Mouse (Mus musculus): ENCODE measurements around the gene Zfp114.

Gene Zfp114

DNA sequence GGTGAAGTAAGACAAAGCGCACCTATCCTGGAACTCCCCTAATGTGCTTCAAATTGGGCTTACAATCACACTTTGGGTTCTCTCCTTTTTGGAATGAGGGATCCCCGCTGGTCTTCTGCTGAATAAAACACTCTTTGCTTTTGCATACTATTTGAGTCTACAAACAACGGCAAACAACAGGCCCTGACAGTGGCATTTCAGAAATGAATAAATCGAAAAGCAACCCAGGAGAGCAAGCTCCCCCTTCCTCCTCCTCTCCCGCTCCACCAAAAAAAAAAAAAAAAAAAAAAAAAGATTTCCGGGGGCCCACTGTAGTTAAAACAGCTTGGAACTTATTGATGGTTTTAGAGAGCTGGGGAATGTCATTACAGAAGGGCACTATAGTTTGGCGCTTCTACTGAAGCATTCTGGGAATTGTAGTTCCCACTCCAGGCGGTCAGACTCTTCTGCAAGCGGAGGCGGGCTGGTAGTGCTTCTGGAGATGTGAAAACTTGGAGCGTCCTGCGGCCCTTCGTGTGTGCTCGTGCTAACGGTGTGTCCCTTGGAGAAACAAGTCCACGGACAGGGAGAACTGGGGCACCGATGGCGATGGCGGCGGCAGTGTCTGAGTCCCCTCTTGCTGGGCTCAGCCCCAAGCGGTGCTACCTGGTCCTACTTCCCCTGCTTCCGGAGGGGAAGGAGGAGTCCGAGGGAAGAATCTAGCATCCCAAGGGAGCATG, at the start of gene Zfp114:
Zfp114 (plus strand) TSS at position 443 of the 719 bp plus-strand sequence.
- peak; percentile 88 for ATAC-seq (ENCODE audit: insufficient number of reproducible peaks, low FRiP score, low TSS enrichment)

DNA sequence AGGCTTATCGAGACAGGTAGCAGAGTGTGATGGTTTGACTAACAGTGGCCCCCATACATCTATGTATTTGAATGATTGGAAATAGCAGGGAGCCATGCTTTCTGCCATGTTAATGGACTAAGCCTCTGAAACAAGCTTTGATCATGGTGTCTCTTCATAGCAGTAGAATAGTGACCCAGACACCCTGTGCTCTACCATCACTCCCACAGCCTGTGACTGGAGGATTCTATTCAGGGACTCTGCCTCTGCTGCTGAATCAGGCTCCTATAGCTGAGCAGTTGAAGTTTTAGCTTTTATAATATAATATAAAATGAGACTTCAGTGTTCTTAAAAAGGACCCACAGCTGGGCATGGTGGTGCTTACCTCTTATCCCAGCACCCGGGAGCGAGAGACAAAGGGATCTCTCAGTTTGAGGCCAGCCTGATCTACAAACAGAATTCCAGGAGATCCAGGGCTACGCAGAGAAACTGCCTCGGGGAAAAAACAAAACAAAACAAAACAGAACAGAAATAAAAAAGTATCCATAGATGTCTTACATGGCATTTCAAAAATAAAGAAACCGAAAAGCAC, 41.4 kb upstream of the Zfp114 start:
- ATAC-seq (ENCODE audit: insufficient number of reproducible peaks, low FRiP score, low TSS enrichment): no peak

DNA sequence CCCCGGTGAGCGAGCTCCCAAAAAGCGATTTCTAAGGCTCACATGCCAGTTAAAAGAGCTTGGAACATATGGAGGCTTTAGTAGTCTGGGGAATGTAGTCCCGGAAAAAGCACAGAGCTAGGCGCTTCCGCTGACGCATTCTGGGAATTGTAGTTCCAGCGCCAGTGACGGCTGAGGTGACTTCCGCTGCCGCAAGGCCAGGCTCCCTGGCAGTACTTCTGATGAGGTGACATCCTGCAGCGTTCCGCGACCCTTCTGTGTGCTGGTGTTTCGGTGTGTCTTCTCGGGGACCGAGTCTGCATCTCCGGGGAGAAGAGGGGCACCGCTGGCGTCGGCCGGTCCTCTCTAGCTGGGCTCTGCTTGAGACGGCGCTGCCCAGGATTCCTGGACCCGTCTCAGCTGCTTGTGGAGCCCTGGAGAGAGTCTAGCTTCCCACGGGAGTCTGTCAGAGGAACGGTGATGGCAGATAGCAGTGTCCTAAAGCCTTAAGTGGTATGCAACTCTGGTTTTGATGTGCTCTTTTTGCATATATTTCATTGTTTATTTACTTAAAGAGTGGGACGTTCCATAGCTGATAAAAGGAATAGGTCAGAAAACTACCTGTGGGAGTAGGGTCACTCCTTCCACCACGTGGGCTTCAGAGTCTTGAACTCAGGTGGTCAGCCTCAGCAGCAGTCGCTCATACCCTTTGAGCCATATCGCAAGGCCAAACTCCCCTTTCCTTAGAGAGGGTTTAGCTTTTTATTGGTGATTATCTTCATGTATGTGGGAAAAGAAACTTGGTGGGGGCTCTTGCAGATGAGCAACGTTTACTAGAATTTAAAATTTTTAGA, 40.6 kb upstream of the Zfp114 start, which contains the start of gene Zfp235:
Zfp235 (plus strand) TSS at position 174 of the 833 bp plus-strand sequence.
- ATAC-seq (ENCODE audit: insufficient number of reproducible peaks, low FRiP score, low TSS enrichment): peak; percentile 98

DNA sequence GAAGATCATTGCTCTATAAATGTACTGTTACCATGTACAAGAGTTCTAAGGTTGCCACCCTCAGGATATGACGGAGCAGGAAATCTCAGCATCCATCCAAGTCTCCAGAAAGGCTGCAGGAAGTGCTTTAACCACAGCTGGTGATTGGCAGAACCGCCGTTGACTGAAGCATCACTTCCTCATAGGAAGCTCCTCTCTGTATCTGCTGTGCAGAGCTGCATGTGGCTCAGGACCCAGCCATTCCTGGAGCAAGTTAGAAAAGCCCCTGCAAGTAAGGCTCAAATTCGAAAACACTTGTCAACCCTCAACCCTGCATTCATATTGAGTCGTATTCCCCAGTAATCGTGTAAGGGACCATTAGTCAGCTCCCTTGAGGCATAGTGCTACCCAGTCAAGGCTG, 32.3 kb upstream of the Zfp114 start:
- ATAC-seq (ENCODE audit: insufficient number of reproducible peaks, low FRiP score, low TSS enrichment): no peak

DNA sequence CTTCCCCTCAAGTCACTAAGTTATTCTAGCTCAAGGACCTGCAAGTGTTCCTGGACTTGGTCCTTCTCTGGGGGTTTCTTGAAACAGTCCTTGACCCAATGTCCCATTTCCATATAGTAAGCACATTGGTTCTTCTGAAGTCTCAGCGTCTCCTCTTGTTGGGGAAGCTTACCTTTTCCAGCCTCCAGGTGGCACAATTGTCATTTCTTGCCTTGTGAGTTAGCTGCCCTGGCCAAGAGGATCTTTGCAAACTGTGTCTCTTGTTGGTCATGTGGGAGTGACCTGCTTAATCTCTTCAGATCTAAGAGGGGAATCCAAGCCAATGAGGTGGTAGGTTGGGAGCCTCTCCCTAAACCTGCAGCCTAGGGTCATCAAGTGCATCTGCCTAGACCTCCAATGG, 21.6 kb upstream of the Zfp114 start:
- ATAC-seq (ENCODE audit: insufficient number of reproducible peaks, low FRiP score, low TSS enrichment): no peak

DNA sequence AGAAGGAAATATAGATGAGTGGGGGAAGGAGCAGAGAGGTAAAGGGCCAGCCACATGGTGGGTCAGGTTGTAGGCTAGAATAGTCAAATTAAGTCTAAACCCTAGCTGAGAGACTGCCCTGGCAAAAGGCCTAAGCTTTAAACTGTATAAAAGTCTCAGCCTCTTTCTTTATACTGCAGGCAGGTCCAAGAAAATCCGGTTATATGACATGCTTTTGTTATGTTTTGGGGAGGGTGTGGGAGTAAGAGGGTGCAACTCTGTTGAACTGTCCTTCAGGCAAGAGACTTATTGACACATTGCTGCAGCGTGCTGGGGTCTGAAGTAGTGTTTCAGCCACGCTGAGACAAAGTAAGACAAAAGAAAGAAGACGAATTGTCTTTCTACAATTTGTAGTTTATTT, 2.7 kb upstream of the Zfp114 start:
- no peak for ATAC-seq (ENCODE audit: insufficient number of reproducible peaks, low FRiP score, low TSS enrichment)

- no peak for ATAC-seq (ENCODE audit: insufficient number of reproducible peaks, low FRiP score, low TSS enrichment)
These were observed 464 bp downstream of the Zfp114 start for GRCm38 (mm10) chr7:24175337-24175711.

DNA sequence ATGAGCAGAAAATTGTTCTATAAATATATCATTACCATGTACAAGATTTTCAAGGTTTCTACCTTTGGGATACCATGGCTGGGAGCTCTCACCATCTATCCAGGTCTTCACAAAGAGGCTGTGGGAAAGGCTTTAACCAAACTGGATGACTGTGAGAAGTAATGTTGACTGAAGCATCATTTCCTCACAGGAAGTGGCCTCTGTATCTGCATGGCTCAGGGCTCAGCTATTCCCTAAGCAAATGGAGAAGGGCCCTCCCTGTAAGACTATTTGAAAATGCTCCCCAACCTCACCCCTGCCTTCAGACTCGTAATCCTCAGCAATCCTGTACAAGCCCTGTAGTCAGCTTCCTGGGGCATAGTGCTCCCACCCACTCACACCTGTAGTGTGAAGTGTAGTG, 12.8 kb downstream of the Zfp114 start:
- no peak for ATAC-seq (ENCODE audit: insufficient number of reproducible peaks, low FRiP score, low TSS enrichment)

DNA sequence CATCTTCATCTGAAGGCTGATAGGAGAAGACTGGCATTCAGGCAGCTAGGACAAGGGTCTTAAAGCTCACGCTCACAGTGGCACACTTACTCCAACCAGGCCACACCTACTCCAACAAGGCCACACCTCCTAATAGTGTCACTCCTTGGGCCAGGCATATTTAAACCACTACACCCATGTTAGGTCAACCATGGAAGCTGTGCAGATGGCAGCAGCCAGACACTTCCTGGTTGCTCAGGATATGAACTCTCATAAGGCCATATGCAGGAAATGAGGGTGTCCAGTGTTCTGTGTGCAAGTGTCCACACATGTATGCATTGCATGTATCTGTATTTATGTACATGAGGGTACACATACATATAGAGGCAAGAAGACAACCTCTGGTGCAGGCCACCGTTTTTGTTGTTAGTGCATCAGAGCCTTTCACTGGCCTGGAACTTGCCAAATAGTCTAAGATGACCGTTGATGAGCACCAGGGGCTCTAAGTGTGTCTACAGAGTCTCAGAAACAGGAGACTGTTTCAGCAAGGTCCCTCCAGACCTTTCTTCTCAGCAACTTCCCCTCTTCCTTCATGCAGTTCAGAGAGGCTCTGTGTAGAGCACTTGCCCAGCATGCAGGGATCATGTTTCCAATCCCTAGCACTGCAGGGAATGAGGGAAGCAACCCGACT, 14.2 kb downstream of the Zfp114 start:
- ATAC-seq (ENCODE audit: insufficient number of reproducible peaks, low FRiP score, low TSS enrichment): no peak

GRCm38 (mm10) chr7:24189571-24189944, 14.7 kb downstream of the Zfp114 start:
- no peak for ATAC-seq (ENCODE audit: insufficient number of reproducible peaks, low FRiP score, low TSS enrichment)

DNA sequence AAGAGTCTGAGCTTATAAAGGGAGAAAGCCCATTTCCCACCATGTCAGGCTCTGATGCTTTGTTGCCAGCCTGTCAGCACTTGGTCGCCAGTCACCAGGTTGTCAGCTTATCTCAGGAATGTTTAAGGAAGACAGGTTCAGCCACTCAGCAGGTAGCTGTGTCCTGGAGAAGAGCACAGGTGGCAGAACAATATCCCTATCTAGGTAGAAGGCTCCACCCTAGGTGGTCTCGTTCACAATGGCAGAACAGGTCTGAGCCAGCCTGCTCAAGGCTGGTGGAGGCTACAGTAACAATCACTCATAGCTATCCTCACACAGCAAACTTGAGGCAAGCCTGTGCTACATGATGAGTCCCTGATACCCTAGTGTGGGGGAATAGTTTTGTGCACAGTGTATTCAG, 16.5 kb downstream of the Zfp114 start:
- no peak for ATAC-seq (ENCODE audit: insufficient number of reproducible peaks, low FRiP score, low TSS enrichment)

- ATAC-seq (ENCODE audit: insufficient number of reproducible peaks, low FRiP score, low TSS enrichment): no peak
These were observed 18.3 kb downstream of the Zfp114 start for GRCm38 (mm10) chr7:24193157-24193556.

DNA sequence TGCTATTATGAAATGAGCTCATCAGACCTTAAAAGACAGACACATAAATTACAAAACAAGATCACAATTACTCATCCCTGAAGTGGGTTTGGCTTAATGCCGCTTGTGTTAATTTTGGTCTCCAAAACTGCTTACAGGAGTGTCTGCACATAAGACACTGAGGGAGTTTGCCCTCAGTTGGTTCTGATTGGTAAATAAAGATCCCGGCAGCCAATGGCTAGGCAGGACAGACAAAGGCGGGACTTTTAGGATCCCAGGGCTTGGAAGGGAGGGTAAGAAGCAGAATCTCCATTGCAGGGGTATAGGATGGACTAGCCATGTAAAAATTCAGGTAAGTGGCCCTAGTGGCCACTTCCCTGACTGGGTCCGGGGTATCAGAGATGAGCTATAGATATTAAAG, 22.1 kb downstream of the Zfp114 start:
- no peak for ATAC-seq (ENCODE audit: insufficient number of reproducible peaks, low FRiP score, low TSS enrichment)

- ATAC-seq (ENCODE audit: insufficient number of reproducible peaks, low FRiP score, low TSS enrichment): peak; percentile 86
These were observed 32.8 kb downstream of the Zfp114 start for GRCm38 (mm10) chr7:24207488-24208261.

GRCm38 (mm10) chr7:24208282-24208886, 33.5 kb downstream of the Zfp114 start:
- no peak for ATAC-seq (ENCODE audit: insufficient number of reproducible peaks, low FRiP score, low TSS enrichment)

- no peak for ATAC-seq (ENCODE audit: insufficient number of reproducible peaks, low FRiP score, low TSS enrichment)
These were observed 35.4 kb downstream of the Zfp114 start for GRCm38 (mm10) chr7:24210296-24210695.

DNA sequence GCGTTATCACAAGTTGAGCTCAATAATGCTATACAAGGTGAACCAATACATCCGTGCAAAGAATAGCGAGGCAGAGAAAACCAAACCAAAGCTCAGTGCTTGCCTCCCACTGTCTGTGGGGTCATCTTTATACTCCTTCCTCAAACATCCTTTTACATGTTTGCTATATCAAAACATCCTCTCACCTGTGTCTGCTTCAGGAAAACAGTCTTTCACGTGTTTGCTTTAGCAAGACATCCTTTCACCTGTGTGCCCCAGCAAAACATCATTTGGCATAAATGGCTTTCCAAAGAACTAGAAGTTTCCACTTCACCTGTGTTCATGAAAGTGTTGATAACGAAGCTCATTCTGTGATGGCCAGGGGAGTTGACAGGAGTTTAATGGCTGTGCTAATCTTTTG, 36.5 kb downstream of the Zfp114 start, which contains the start of gene Zfp111:
Zfp111 (minus strand) TSS at position 101 of the 400 bp plus-strand sequence.
- no peak for ATAC-seq (ENCODE audit: insufficient number of reproducible peaks, low FRiP score, low TSS enrichment)

Measured in cerebellum, adult (tissue).